Mouse (Mus musculus): ENCODE results near the gene Krt7. TPM values are rescaled to one million over a fixed set of nuclear protein-coding genes. Genes with fewer than 3 reads are reported as not detected.

Gene Krt7
- polyA plus RNA-seq, 1 experiment from 2014 or later = 0.39 TPM

DNA sequence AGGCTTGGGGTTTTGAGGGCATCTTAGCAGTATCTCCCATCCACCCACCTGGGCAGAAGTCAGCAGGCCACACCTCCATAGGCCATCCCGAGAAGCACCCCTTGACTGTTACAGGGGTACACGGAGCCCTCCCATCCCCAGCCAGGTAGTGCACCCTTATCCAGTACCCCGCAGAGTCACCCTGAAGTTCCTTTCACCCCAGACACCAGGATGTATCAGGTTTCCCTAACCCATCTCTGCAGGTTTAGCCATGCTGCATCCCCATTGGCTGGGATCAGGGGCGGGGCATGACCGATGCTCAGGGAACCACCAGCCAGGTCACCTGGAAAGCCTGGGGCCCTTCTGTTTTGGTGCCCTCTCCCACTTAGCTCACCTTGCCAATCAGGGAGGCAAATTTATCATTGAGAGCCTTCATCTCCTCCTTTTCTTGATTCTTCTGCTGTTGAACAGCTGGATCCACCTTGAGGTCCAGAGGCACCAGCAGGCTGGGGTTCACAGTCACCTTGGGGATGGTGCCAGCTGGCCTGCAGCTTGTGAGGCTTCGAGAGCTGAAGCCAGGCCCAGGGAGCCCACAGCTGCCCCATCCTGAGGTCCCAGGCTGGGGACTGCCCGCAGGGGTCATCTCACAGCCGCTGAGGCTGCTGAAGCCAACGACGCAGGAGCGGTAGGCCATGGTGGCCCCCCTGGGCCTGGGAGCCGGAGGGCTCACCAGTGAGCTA, 41.3 kb upstream of the Krt7 start:
- Histone ChIP-seq H3K4me3 (no peak overlapping the region), H3K9ac (no peak overlapping the region), H3K36me3 (no peaks in the 10 kb centered on the region), H3K27ac (replicated peaks) (no peak overlapping the region), H3K9me3 (no peaks in the 10 kb centered on the region), H3K4me2 (no peak overlapping the region), H3K4me1 (replicated peaks) (peaks cover 7% of the 10 kb centered on the region; the same call in 1 of the 2 replicates), H3K27me3 (0 out of 2 replicates have a peak, but pooled peaks cover 5% of the 10 kb centered on the region)
- no peak for ATAC-seq (ENCODE audit: low read depth)
- 34% methylated on average over 12 of the region's 12 CpGs for WGBS

DNA sequence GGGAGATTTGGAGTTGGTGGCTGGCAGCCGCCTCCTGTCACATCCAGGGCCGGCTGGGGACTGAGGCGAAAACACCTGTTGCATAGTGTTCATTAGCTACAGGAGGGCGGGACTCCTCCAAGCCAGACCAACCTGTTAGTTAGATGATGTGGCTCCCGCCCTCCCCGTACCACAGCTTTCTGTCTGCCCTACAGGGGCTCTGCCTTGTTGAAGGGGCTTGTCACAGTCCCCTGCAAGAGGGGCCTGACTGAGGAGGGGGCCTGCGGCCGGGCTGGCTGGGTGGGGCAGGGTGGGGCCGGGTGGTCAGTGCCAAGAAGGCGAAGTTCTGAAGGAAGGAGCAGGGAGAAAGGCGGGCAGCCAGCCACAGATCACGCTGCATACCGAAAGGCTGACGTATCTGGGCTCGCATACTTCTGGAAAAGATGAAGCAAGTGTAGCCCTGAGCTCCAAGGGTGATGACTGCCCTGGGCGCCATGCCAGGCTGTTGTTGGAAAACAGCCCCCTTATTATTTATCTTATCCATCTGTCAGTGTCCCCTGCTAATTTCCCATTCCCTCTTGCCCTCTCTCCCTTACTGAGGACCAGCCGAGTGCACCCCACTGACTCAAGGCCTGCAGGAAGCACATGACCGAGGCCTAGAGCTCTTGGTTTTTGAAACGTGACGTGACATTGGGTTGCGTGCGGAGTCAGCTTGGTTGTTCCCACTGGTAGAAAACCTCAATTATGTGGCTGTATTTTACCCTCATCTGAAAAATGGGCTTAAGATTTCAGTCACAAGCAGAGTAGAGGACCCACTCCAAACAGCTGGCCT, 40.5 kb upstream of the Krt7 start, which contains the start of gene Krt80:
TSS of gene Krt80 (minus strand) at position 62 of the 811 bp plus-strand sequence.
- Histone ChIP-seq H3K27ac (replicated peaks) (no peak within 1 kb of the TSS), H3K27me3 (0 out of 2 replicates have a peak, but pooled peaks cover 5% of the 10 kb centered on the region), H3K9ac (no peak within 1 kb of the TSS), H3K4me1 (replicated peaks) (peaks cover 13% of the 10 kb centered on the region; the same call in 1 of the 2 replicates), H3K4me3 (no peak within 1 kb of the TSS), H3K4me2 (no peak within 1 kb of the TSS), H3K36me3 (no peaks in the 10 kb centered on the region), H3K9me3 (no peaks in the 10 kb centered on the region)
- no peak; the same call in none of the 2 replicates for ATAC-seq (ENCODE audit: low read depth)
- 56% methylated on average over 22 of the region's 22 CpGs for WGBS

DNA sequence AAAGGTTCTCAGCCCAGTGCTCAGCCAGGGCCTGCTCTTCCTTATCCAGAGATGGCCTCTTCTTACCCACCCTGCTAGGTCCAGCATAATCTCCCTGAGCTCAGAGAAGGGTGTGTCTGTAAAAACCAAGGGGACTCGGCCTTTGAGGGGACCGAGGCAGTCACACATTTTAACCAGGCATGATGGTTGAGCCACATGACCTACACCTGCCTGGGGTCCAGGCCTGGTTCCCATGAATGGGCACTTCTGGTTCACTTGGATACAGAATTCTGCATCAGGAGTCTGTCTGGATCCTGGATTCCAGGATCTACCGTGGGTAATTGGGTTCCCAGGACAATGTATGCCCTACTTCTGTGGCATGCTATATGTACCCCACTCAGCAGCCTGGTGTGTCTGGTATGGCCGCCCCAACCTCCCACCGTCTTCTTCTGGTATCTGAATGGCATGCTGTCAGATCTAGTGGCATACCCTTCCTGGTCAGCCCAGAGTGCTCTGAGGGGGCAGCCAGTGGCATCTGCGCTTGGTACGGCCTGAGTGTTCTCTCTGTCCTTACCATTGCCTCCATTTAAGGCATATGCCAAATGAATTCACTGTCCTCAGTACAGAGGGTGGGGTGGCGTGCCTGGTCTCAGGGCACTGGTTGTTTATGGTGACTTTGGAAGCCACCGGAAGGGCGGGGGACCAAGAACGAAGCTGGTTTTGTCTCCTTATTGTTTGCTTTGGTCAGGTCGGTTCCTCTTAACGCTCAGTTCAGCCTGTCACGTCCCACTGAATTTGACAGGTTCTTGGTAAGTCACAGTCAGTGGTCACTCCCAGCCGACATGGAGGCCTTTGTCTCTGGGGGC, 39.5 kb upstream of the Krt7 start:
- WGBS = 85% methylated on average over 15 of the region's 15 CpGs

DNA sequence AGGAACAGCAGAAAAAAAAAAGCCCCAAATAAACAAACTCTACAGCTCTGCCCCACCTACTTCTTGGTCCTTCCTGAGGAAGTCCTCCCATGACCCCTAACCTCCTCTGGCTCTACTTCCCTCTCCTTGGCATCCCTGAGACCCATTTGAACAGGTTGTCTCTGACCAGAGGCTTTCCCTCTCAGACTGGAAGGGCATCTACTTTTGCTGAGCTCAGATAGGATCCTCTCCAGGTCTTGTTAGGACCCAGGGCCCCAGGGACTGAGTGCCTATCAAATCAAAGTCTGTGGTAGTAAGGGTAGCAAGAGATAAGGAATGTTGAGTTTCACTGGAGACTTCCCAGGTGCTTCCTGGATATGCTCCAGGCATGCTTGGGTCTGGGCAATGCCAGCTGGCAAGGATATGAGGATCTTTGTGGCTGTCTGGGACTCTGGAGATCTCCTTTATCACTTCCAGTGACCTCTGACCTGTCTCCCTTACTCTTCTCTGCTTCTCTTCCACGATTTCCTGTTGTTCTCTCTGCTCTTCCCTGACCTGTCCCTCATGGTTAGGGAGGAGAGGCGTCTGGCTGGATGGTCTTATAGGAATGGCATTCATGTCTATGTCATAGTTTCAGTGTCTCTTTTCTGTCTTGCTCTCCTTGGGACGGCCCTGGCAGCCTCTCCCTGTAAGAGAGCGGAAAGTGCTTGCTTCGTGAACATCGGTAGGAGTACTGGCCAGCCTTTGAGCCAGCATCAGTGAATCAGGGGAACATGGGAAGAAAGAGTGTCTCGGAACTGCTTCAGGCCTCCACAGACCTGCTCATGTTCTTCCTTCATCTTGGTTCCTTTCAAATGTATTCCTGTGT, 38.5 kb upstream of the Krt7 start:
- Histone ChIP-seq H3K9me3 (no peaks in the 10 kb centered on the region), H3K4me1 (replicated peaks) (peaks cover 13% of the 10 kb centered on the region), H3K27me3 (0 out of 2 replicates have a peak, but pooled peaks cover 5% of the 10 kb centered on the region), H3K4me2 (no peak overlapping the region), H3K36me3 (no peaks in the 10 kb centered on the region), H3K27ac (replicated peaks) (no peak overlapping the region), H3K4me3 (no peak overlapping the region), H3K9ac (no peak overlapping the region)
- ATAC-seq (ENCODE audit: low read depth) = no peak
- WGBS = 74% methylated on average over 7 of the region's 7 CpGs

More for the DNA sequence above, 39.5 kb upstream of the Krt7 start:
- ATAC-seq (ENCODE audit: low read depth) = no peak
- Histone ChIP-seq H3K4me3 (no peak overlapping the region), H3K4me2 (no peak overlapping the region), H3K9me3 (no peaks in the 10 kb centered on the region), H3K4me1 (replicated peaks) (peaks cover 13% of the 10 kb centered on the region), H3K27me3 (0 out of 2 replicates have a peak, but pooled peaks cover 5% of the 10 kb centered on the region), H3K27ac (replicated peaks) (no peak overlapping the region), H3K9ac (no peak overlapping the region), H3K36me3 (no peaks in the 10 kb centered on the region)

DNA sequence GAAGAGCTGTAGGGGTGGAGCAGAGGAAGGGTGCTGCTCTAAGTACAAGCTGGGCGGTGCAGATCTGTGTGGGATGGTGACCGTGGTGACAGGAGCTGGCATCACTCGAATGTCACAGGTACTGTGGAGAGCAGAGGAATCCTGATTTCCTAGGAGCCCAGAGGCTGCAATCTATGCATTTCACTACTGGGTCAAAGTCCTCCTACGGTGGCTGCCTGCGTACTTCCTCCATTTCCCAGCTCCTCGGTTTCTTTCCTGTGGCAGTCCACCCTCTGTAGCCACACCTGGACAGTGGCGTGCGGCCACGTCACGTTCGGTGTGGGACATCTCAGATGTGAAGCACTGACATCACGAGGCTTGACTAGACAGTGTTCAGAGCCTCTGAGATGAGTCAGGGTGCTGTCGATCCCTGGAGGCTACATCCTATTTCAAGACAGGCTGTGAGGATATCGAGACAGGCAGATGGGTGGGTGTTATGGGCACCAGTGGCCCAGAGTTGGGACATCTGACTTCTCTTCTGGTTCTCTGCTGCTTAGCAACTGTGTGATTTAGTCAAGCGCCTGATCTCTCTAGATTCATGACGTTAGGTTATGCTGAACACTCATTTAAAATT, 37.5 kb upstream of the Krt7 start:
- Histone ChIP-seq H3K27me3 (0 out of 2 replicates have a peak, but pooled peaks cover 5% of the 10 kb centered on the region), H3K36me3 (no peaks in the 10 kb centered on the region), H3K9ac (no peak overlapping the region), H3K4me2 (no peak overlapping the region), H3K4me1 (replicated peaks) (peaks cover 13% of the 10 kb centered on the region), H3K4me3 (no peak overlapping the region), H3K9me3 (no peaks in the 10 kb centered on the region), H3K27ac (replicated peaks) (no peak overlapping the region)
- 89% methylated on average over 16 of the region's 16 CpGs for WGBS
- ATAC-seq (ENCODE audit: low read depth) = no peak

DNA sequence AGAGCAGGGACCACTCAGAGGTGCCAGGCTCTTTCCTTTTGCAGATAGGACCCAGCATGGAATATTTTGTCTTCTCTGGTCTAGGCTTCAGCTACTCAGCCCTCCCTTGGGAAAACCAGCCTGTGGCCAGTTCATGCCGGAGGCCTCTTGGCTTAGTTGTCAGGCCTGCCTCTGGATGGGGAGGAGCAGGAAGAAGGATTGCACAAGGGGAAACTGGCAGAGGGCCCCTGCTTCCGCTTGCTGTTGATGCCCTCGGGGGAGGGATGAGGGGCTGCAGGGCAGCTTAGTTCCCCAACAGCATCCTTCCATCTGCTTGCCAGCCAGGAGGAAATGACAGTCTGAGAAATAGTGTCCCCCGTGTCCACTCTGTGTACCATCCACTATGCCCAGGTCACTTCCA, 36.0 kb upstream of the Krt7 start:
- Histone ChIP-seq H3K4me2 (no peak overlapping the region), H3K27me3 (0 out of 2 replicates have a peak, but pooled peaks cover 2% of the 10 kb centered on the region), H3K4me3 (no peak overlapping the region), H3K9me3 (no peaks in the 10 kb centered on the region), H3K4me1 (replicated peaks) (peaks cover 18% of the 10 kb centered on the region), H3K9ac (no peak overlapping the region), H3K36me3 (no peaks in the 10 kb centered on the region), H3K27ac (replicated peaks) (no peak overlapping the region)
- ATAC-seq (ENCODE audit: low read depth) = no peak
- 63% methylated on average over 4 of the region's 4 CpGs for WGBS

DNA sequence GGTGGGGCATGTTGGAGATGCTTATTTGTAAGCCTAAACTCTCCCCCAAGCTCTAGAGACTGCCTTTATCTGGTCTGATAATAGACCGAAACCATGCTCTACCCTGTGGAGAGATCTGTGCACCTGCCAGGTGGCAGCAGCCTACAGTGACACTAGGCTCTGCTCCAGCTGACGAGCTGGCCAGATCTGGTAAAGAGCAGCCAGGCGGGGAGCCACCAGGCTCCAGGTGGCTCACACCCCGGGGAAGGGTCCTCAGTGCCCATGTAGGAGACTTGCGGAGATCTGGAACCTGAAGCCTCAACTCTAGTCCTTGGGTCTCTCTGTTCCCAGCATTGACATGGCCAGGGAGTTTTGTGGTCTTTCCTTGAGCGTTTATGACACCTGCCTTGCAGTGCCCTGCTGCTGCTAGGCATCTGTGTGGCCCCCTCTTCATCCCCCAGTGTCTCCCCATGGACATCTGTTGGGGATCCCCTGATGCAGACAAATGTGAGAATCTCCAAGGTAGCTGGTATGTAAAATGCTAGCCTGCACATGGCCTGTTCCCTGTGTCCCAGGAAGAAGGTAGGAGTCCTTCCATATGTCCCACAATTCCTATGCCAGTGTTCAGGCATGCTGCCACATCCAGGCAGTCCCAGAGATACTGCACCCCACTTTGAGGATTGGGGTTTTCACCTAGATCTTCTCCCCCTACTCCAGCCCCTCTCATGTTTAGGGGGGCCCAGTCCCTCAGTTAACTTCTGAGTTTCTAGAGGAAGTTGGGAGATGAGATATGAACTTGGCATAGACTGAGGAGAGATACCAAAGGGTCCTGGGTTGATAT, 34.7 kb upstream of the Krt7 start:
- ATAC-seq (ENCODE audit: low read depth) = no peak
- H3K4me3 ChIP-seq = no peak overlapping the region
- no peaks in the 10 kb centered on the region for H3K27me3 ChIP-seq
- H3K4me1 ChIP-seq (replicated peaks) = peaks cover 12% of the 10 kb centered on the region; the same call in 1 of the 2 replicates
- no peak overlapping the region for H3K27ac ChIP-seq (replicated peaks)
- H3K36me3 ChIP-seq = no peaks in the 10 kb centered on the region
- 72% methylated on average over 6 of the region's 6 CpGs for WGBS
- no peak overlapping the region for H3K4me2 ChIP-seq
- no peaks in the 10 kb centered on the region for H3K9me3 ChIP-seq
- no peak overlapping the region for H3K9ac ChIP-seq

DNA sequence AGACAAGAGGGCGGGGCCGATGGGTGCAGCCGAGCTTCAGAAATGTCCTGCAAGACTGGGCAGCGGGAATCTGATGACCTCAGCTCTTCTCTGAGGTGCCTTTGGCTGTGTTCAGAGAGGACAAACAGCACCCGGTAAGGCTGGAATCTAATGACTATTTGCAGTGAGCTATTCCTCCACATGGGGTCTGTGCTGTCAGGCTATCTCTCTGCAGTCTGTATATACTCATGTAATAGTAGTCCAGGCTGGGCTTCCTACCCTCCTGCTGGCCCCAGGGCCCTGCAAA, 34.1 kb upstream of the Krt7 start:
- 74% methylated on average over 5 of the region's 5 CpGs for WGBS
- Histone ChIP-seq H3K4me2 (no peak overlapping the region), H3K36me3 (no peaks in the 10 kb centered on the region), H3K4me3 (no peak overlapping the region), H3K27ac (replicated peaks) (no peak overlapping the region), H3K4me1 (replicated peaks) (peaks cover 12% of the 10 kb centered on the region; the same call in 1 of the 2 replicates), H3K9ac (no peak overlapping the region), H3K27me3 (no peaks in the 10 kb centered on the region), H3K9me3 (no peaks in the 10 kb centered on the region)
- ATAC-seq (ENCODE audit: low read depth) = no peak

DNA sequence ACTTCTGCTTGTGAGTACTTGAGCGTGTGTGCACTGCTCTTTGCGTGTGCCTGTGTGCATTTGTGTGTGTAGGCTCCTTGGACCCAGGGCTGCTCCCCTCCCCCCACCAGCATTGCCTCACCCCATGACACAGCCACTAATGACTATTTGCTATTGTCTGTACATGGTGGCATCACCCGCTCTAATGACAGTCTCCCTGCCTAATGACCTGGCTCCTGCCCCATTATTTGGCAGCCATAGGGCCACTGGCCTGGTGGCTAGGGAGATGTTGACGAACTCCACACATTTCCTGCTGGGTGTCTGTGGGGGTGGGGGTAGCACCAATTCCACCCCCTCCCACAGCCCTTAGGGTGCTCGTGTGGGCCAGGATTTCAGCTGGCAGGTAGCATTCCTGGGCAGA, 32.2 kb upstream of the Krt7 start:
- 51% methylated on average over 5 of the region's 5 CpGs for WGBS
- Histone ChIP-seq H3K27ac (replicated peaks) (no peak overlapping the region), H3K4me3 (no peak overlapping the region), H3K9me3 (no peaks in the 10 kb centered on the region), H3K36me3 (no peaks in the 10 kb centered on the region), H3K4me1 (replicated peaks) (peaks cover 12% of the 10 kb centered on the region; the same call in 1 of the 2 replicates), H3K4me2 (no peak overlapping the region), H3K9ac (no peak overlapping the region), H3K27me3 (no peaks in the 10 kb centered on the region)
- no peak for ATAC-seq (ENCODE audit: low read depth)

DNA sequence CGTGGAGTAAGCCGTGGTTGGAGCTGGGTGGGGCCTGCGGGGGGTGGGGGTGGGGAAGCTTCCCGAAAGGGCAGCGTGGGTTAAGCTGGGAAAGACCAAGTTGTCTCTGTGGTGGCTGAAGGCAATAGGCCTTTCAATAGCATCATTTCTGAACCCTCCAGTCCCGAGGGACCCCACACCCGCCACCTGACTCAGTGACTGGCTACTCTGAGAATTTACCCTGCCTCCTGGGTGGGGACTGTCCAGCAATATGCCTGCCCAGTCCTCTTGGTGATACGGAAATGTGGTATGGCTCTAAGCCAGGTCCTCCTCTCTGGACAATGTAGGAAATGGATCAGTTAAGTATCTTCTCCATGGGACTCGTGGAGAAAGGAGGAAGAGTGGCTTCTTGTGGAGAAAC, 29.1 kb upstream of the Krt7 start:
- H3K4me3 ChIP-seq = no peak overlapping the region
- H3K27ac ChIP-seq (replicated peaks) = no peak overlapping the region
- no peak overlapping the region for H3K9ac ChIP-seq
- no peaks in the 10 kb centered on the region for H3K36me3 ChIP-seq
- ATAC-seq (ENCODE audit: low read depth) = no peak
- H3K4me1 ChIP-seq (replicated peaks) = peaks cover 5% of the 10 kb centered on the region; the same call in 1 of the 2 replicates
- H3K27me3 ChIP-seq = no peaks in the 10 kb centered on the region
- H3K9me3 ChIP-seq = no peaks in the 10 kb centered on the region
- no peak overlapping the region for H3K4me2 ChIP-seq
- WGBS = 71% methylated on average over 9 of the region's 9 CpGs
